Mouse (Mus musculus) heart, adult 2 months (tissue): Measurements from ENCODE around the gene Arap1.

Experiments used
- EP300 ChIP-seq: fragments of 200-500 bp; IDR thresholded peaks from 2 replicates; pipeline ENCODE4 v1.6.1; 2011; ENCODE audit warnings: low read depth, low read length, control low read depth; ENCODE audit not compliant: insufficient read depth
- POLR2A ChIP-seq: fragments of 200-500 bp; IDR thresholded peaks from 2 replicates; pipeline ENCODE4 v1.6.1; 2011; ENCODE audit warnings: mild to moderate bottlenecking, low read depth, low read length, control low read depth; ENCODE audit not compliant: insufficient read depth

- peak; percentile 50 for TF ChIP-seq POLR2A
- TF ChIP-seq EP300: no peak
Observed at GRCm38 (mm10) chr7:101457801-101458200, 109.9 kb downstream of the Arap1 start.
